Mouse (Mus musculus) gastrocnemius, postnatal 4 days (tissue): ENCODE data around the gene Npb. TPM values are rescaled to one million over a fixed set of nuclear protein-coding genes. Genes with fewer than 3 reads are reported as not detected.
A peak's percentile ranks its signal among the peaks of the same experiment; 100 is the strongest.
"Not testable (repeated sequence)": the region's sequence is repeated elsewhere in the genome, so short reads cannot be mapped to it uniquely, and the experiment has no call there.

Experiments used
- DNase-seq, 2 experiments: peaks; one replicate each; pipeline ENCODE4 v3.0.0; 2021 to 2022; ENCODE audit warnings: low spot score in 2 of 2, mixed read lengths in 2 of 2
- long read RNA-seq, 2 experiments: library from polyadenylated mRNA; stranded (forward); transcript quantifications; one replicate each; pipeline ENCODE4 v2.0.0; 2021
- total RNA-seq, 2 experiments: library from RNA; stranded (reverse); gene quantifications; 2 replicates each; pipeline ENCODE4 v1.2.3; 2021

The Npb gene
- total RNA-seq = 1 to 10 TPM in 1 of 2 experiments, not detected in 1; 1.3 TPM
- long read RNA-seq, experiment 1, partial matches to known transcripts = 0 of 1 reads
- long read RNA-seq, experiment 1, other reads (novel, unspliced or antisense) = 0 of 1 reads
- long read RNA-seq, experiment 2 = 0 reads

DNA sequence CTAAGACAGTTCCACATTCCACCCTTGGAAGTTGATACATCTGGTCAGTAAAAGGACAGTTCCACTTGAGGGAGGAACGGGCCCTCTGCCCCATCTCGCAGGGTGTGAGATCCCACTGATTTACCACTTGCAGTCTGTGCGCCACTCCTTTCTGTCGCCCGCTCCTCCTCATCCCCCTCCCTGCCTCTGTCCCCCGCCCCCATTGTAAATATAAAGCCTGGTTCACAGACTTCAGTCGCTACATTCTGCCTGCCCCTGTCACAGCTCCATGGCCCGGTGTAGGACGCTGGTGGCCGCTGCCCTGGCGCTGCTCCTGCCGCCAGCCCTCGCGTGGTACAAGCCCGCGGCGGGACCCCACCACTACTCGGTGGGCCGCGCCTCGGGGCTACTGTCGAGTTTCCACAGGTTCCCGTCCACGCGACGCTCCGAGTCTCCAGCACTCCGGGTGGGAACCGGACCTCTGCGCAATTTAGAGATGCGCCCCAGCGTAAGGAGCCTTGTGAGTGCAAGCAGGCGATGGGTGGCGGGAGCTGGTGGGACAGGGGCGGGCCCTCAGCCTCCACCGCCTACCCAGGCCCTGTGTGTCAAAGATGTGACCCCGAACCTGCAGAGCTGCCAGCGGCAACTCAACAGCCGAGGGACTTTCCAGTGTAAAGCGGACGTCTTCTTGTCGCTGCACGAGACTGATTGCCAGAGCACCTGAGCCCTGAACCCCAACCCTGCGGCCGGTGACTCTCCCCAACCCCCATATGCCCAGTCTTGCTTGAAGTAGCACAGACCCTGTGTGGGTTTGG, at the start of gene Npb:
TSS of gene Npb (plus strand) at position 237 of the 794 bp plus-strand sequence.
- DNase-seq = peak in 1 of 2 experiments; percentile 16

DNA sequence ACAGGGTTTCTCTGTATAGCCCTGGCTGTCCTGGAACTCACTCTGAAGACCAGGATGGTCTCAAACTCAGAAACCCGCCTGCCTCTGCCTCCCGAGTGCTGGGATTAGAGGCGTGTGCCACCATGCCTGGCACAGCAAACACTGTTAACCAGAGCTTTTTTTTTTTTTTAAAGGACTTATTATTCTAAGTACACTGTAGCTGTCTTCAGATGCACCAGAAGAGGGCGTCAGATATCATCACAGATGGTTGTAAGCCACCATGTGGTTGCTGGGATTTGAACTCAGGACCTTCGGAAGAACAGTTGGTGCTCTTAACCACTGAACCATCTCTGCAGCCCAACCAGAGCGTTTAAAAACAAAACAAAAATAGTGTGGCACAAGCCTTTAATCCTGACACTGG, 49.4 kb upstream of the Npb start:
- not testable (repeated sequence) for DNase-seq

DNA sequence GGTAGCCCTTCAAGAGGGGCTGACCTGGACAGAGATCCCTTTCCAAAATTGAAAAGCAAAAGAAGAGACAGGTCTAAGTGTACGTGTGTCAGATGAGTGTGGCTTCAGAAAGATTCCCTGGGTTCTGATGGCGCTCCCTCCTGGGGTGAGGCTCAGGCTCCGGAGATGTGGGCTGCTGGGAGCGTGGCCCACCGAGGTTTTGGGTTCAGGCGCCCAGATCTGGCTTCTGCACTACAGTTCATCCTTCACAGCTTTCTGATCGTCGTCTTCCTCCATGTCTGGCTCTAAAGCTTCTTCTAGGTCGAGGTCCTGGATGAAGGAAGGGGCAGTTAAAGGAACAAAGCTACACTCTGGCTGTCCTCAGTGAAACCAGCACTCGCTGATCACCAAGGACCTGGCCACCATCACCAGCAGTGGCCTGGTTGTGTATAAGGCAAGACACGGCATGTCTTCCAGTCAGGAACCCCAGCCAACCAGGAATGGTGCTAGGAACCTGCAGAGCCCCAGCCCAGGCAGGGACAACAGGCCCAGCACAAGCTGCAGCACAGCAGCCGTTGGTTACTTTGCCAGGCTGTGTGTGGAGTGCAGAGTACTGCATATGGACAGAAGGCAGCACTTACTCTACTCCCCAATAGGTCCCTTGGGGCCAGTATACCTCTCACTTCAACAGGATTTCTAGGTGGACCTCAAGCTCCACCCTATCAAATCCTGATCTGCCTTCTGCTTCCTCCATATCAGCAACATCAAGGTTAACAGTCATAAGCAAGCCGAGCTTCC, 47.1 kb upstream of the Npb start:
- no peak for DNase-seq

DNA sequence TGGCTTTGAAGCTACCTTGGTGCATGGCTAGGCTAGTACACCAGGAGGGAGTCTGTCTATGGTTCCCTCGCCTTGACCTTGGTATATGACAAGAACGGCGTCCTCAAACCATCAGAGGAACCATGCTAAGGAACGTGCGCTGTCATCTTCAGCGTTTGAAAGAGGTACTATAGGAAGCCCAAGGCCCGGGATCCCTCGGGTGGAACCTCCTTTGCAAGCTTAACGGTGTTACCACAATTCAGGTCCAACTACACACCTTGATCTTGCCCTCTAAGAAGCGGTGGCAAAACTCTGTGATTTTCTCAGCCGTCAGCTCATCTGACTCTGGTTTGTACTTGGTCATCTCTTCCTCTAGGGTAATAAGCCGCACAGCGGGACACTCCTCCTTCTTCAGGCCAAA, 45.3 kb upstream of the Npb start:
- DNase-seq = no peak

DNA sequence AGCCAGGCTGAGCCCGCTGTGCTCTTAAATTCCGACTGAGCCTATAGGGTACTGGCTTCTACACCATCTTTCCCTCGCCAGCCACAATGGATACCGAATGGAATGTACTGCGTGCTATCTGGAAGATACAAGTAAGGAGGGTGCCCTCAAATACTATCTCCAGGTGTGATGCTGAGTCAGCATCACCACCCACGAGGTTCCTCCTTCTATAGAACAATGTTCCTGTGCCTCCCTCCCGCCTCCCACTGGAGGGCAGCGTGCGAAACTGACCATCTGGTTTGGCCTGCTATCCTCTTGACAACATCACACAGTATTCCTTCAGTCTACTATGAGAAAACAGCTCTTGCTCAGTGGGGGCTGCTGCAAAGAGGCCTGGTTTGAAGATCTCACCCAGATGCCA, 43.2 kb upstream of the Npb start:
- DNase-seq = no peak

DNA sequence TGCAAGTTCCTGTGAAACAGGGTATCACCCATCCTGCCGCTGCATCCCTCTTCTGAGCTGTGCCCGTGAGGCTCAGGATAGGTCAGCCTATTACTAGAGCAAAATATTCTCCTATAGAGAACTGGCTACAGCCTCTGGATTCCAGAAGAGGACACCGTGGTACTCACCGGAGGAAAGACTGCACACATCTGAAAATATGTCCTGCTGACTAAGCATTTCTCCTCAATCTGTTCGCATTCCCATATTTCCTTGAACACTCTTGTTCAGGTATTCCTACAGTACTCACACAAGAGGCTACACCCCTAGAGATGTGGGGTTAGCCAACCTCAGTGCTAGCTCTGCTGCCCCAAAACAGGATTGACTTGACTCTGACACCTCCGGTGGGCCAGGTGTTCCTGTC, 40.0 kb upstream of the Npb start:
- no peak for DNase-seq

DNA sequence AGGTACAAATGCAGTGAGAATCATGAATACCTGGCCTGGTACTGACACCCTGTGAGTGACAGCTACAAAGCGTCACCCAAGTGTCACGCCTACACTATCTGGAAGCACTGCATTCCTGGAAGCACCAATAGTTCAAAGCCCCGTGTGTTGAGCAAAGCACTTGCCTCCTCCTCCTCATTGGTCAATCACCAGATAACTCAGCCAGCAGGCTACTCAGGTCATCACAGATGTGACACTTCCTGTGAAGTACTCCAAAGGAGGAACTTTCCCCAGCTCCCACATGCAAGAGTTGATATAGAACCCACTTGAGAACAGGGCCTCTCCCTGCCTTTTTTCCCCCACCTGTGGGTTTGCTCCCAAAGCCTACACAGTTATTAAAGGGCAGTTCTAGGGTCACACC, 37.2 kb upstream of the Npb start:
- DNase-seq = no peak

DNA sequence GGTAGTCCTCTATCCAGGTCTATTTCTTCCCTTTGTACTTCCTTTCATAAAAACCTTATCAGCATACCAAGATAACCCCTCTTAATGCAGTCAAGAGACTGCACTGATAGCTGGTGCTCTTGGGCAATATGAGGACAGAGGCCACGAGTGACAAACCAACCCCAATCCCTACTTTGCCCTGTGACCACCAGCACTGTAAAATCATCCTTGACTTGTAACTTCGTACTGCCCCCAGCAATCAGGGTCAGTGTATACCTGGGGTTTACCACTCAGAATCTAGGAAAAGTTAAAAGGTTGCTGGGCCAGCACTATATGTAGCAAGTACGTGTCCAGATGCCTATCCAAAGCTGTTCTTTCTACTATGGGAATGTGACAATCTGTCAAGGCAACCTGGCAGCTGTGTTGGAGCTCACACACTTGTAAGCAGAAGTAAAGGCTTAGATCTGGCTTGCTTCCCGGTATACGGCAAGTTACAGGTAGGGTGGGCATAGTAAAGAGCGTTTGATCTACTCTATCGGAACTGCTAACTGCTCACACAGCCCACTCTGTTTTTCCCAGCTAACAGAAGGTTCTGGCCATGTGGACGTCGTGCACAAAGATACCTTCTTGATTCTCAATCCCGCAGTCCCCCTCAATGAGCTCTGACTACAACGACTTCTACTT, 36.4 kb upstream of the Npb start:
- DNase-seq = no peak

DNA sequence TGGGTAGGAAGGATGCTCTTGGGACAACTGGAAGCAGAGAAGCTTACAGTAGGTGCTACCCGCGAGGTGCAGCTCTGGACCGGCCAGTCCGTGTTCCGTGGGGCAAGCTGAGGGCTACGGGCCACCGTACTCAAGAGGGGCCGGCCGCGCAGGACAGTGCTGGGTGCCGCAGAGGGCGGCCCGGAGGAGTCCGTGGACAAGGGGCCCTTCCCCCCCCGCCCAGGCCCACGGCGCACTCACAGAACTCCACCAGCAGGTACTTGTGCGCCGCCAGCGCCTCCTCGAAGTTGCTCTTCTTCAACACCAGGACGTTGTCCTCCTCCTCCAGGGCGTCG, 35.9 kb upstream of the Npb start:
- no peak for DNase-seq

DNA sequence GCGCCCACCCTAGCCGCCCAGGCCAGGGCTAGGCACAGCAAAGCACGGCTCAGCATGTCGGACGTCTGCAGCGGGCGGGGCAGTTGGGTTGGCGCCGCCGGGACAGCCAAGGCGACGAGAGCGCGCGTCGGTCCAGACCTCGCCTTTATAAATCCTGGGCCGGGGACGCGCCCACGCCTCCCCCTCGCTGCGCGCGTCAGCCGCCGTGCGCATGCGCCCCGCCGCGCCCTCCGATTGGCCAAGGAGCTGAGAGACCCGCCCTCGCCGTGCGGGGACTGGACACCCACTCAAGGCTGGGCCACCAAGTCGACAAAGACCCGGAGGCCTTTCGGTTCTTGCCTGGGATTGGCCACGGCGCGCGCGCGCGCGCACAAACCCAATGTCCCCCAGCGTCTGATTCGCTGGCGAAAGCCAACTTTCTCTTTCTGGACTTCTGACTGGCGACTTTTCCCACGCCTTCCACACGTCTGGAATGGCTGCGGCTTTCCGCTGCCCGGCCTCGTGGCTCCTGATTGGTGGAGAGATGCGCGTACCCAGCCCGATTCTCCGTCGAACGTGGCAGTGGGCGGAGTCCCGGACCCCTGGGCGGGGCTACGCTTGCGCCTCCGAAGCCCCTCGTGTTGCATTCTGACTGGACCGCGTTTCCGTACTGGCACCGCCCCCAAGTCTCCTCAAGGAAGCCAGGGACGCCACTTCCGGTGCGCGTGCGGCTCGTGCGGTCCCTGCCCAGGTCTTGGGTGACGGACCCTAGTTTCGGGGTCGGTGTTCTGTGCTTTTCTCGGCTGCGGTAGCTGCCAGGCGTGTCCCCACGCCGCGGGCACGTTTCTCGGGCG, 35.3 kb upstream of the Npb start, which contains the start of gene P4hb:
TSS of gene P4hb (minus strand) at position 502 of the 833 bp plus-strand sequence.
- peak; percentile 99 to 100 for DNase-seq

DNA sequence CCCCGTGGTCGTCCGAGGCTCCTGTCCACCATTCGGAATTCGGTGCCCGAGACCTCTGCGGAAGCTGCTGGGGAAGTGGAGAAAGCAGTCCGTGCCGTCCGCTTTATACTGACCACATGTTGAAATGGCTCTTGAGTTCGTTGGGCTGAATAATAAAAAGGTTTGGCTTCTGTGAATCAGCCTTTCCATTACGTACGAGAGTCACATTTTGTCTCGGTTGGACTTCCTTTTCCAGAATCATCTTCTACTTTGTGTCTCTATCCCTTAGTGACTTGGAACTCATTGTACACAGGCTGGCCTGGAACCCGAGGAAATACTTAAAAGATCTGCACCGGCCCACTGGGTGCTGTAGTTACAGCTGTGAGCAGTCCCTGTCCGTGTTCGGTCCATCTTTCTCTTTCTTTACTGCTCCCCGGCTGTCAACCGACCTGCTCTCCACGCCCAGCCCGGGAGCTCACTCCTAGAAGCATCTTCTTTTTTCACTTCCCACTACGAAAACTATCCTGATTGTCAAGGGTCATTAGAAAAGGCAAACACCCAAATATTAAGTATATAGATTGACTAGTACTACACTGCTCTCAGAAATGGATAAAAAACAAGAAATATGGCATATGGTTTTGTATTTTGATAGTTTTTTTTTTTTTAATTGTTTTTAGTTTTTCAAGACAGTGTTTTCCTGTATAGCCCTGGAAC, 34.5 kb upstream of the Npb start:
- DNase-seq = no peak

DNA sequence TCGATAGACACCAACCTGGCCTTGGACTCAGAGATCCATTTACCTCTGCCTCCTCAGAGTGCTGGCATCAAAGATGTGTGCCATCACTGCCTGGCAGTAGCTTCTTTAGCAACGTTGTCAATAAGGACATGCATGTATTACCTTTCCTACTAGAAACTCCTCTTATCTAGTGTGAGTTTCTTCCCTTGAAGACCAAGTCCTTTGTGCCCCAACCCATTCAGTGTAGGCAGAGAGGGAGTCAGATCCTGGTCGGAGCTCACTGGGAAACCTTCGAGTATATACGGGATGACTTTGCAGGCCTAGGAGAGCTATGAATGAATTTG, 34.0 kb upstream of the Npb start:
- no peak for DNase-seq

DNA sequence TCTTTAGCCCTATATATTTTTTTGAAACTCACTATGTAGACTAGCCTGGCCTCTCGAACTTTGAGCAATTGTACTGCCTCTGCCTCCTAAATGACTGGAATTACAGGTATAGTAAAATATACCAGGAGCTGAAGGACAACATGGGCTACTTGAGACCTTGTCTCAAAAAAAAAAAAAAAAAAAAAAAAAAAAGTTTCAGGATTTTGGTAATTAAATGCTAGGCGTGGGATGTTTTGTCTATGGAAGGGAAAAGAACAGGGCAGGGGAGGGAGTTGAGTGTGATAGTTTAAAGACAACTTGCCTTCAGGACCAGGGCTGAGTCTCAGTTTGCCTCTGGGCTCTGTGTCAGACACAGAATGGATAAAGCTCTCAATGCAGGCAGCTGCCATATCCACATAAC, 33.2 kb upstream of the Npb start:
- no peak for DNase-seq

DNA sequence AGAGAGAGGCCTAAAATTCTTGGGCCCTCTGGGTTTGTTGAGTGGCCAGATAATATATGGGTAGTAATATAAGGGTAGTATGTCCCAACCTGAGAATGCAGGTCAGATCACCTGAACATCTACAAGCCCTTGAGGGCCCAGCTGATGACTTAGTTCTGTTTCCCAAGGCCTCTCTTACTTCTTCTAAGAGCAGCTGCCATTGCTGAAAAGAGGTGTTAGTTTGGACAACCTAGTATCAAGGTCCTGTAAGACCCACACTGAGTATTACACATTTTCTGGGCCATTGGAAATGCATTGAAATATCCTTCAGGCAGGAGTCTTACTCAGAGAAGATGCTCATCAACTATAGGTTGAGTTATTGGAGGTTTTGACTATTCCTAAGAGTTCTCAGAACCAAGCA, 32.3 kb upstream of the Npb start:
- no peak for DNase-seq

DNA sequence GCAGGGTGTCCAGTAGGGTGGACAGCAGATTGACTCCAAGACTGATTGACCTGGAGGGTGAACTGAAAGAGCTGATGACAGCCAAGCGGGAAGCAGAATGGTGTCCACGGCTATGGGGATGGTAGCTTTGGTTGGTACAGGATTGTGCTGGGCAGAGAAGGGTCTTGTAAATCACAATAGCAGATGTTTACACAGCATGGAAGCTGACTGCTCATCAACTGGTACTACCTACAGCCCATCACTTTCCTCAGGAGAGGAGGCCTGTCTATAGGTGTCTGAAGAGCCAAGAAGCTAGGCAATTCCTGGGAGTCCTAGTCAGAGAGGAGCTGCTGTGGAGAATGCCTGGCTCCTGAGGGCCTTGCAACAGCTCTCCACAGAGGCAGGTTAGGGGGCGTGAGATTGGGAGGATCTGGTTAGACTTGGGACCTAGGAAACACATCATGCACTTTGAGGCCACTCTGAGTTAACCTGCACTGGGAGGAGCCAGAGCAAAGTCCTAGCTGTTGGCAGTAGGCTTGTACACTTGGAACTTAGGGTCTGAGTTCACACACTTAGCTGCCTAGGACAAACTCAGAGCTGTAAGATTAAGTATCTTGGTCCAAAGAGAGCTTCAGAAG, 31.8 kb upstream of the Npb start:
- DNase-seq = no peak

DNA sequence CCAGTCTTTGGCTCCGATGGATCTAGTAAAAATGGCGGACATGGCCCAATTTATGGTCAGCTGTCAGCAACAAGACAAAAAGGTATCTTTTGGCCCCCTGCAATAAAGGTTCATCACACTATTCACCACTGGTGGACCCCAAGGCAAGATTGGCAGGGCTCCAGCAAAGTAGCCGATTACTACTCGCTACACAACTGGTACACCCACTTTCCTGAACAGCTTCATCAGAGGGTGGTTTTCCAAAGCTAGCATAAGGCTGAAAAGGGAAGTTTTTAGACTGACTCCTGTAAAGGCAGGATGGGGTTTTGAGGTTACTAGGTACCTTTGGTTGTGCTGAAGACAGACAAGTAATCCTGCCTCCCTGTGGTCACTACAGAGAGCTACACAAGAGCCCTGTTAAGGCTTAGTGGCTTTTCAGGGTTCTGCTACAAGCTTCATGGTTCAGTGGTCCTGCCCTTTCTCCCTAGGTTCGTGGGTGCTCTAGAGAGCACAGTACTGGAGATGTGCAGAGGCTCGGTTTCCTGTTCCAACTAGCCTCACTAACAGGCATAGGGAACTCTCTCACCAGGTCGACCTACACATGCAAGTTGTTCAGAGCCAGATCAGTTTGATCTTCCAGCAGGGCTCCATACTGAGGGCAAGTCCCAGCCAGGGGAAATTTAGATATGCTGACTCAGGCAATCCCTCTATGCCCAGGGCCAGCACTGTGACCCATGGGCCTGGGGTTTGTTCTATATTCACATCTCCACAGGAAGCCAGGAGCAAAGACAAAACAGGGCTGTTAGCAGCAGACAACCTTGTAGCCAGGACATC, 30.9 kb upstream of the Npb start:
- peak in 1 of 2 experiments; percentile 31 for DNase-seq

DNA sequence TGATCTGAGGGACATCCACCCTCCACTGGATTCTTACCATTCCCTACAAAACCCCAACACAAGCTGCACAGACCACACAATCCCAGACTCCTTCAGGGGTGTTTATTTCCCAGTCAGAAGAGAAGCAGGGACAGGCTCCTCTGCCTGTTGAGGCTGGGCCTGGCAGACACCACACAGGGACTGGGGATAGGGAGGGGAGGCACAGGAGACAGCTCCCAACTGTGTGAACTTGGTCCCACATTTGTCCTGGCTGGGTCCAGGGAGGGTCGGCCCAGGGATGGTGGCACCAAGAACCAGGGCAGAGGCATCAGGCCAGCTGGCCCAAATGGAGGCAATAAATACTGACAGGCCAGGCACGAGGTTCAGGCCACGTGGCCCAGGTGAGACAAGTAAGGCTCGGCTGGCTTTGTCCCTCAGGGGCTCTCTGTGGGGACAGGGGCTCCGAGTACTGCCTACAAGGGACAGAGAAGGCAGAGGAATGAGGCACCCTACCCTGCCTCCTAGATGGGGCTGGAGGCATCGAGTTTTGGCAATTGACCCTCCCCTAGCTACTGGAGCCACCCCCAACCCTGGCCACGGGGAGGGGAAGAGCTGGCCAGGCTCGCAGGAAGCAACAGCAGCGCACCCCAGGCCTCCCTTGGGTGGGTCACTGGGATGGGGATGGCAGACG, 30.1 kb upstream of the Npb start:
- DNase-seq = no peak

DNA sequence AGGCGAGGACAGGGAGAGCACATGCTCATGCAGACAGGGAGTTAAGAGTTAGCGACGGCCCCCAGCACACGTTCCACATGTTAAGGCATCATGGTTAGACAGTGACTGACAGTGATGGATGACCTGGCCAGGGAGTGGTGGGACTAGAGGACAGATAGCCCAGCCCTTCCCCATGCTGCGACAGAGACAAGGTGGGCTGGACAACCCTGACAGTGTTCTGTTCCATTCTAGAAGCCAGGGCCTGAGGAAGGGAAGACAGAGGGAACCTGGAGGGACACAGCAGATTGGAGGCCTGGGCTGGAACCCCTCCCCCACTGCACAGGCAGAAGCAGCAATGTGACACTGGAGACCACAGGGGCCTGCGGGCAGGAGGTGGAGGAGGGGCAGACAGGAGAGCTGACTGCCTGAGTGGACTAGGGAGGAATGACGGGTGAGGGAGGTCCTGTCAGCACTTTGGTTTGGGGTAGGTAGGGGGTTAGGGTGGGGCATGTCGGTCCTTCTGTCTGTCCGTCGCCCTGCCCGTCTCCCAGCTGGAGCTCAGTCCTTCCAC, 29.5 kb upstream of the Npb start:
- DNase-seq = no peak
